Mouse (Mus musculus): ENCODE measurements around the gene Rpp21.

GRCm38 (mm10) chr17:36253087-36253600 is 4.7 kb downstream of the Rpp21 start:
- TF ChIP-seq POLR2A (IDR thresholded peaks at IDR 0.05; ENCODE audit: insufficient read depth, low read length): no peak
- TF ChIP-seq CTCF (IDR thresholded peaks at IDR 0.05; ENCODE audit: low read depth, low read length): no peak
- no peak for TF ChIP-seq EP300 (IDR thresholded peaks at IDR 0.05; ENCODE audit: insufficient read depth, low read depth, low read length)

Data from ES-Bruce4 (cell line).